ENCODE assay signal across 8 mouse cellular contexts in genomic region chr9:46013616-46014015, GRCm38 (mm10). TPM values are rescaled to one million over a fixed set of nuclear protein-coding genes. Genes with fewer than 3 reads are reported as not detected.
DNase-seq lines count a peak whose midpoint lies in the region; ATAC-seq and TF ChIP-seq lines count a peak whose summit lies in the region.

No protein-coding gene starts in this region.

- H3K36me3 ChIP-seq in hindbrain, embryonic 14.5 days (replicated peaks; ENCODE audit: control insufficient read depth, insufficient read depth): no peaks in the 10 kb centered on the region
- H3K36me3 ChIP-seq in midbrain, postnatal 0 days (ENCODE audit: insufficient read depth, low read length): no peaks in the 10 kb centered on the region

- H3K4me1 ChIP-seq in cortical plate, adult 2 months (ENCODE audit: control insufficient read depth, insufficient read depth, low read length): peaks cover 3% of the 10 kb centered on the region
- peaks cover 41% of the 10 kb centered on the region for H3K4me1 ChIP-seq in hindbrain, embryonic 14.5 days (replicated peaks; ENCODE audit: control insufficient read depth, insufficient read depth, low read length)
- peaks cover 6% of the 10 kb centered on the region for H3K4me1 ChIP-seq in midbrain, postnatal 0 days (ENCODE audit: insufficient read depth, low read length)

- H3K9me3 ChIP-seq in hindbrain, embryonic 14.5 days (ENCODE audit: control insufficient read depth, low read length): no peaks in the 10 kb centered on the region
- H3K9me3 ChIP-seq in midbrain, postnatal 0 days (ENCODE audit: low read length): no peaks in the 10 kb centered on the region

- no peak for TF ChIP-seq CTCF in layer of hippocampus, adult 2 months (conservative IDR thresholded peaks at IDR 0.05)
- no peak for TF ChIP-seq CTCF in cortical plate, adult 2 months (IDR thresholded peaks at IDR 0.05; ENCODE audit: extremely low read depth, insufficient read depth, low read length)
- no peak for TF ChIP-seq CTCF in midbrain, postnatal 0 days (IDR thresholded peaks at IDR 0.05)

- 1% methylated on average over 5 of the region's 5 CpGs for WGBS in hindbrain, embryonic 14.5 days
- 0% methylated on average over 5 of the region's 5 CpGs for WGBS in midbrain, postnatal 0 days

- peak overlapping the region; percentile 100 for H3K27ac ChIP-seq in layer of hippocampus, adult 2 months
- peak overlapping the region; percentile 80; the same call in 1 of the 2 replicates for H3K27ac ChIP-seq in cortical plate, adult 2 months (ENCODE audit: insufficient read depth, low read length)
- H3K27ac ChIP-seq in hindbrain, embryonic 14.5 days: peak overlapping the region; percentile 92
- peak overlapping the region; percentile 93 for H3K27ac ChIP-seq in midbrain, postnatal 0 days (ENCODE audit: low read depth, low read length)

- TF ChIP-seq POLR2A in cortical plate, adult 2 months (IDR thresholded peaks at IDR 0.05; ENCODE audit: extremely low read depth, insufficient read depth, low read length): no peak

- DNase-seq in layer of hippocampus, adult 2 months (ENCODE audit: low spot score in 2 of 2): no peak
- no peak for DNase-seq in layer of hippocampus, adult 8-10 months (ENCODE audit: low spot score in 2 of 2)
- DNase-seq in hindbrain, embryonic 14.5 days (ENCODE audit: low spot score): peak; percentile 31
- DNase-seq in midbrain, postnatal 0 days (ENCODE audit: low spot score): peak; percentile 31
- DNase-seq in right cerebral cortex, postnatal 10 days (ENCODE audit: low spot score in 2 of 2): no peak
- DNase-seq in gastrocnemius, postnatal 4 days (ENCODE audit: low spot score in 2 of 2): no peak

- H3K4me2 ChIP-seq in hindbrain, embryonic 14.5 days (replicated peaks): peak overlapping the region; percentile 62
- peak overlapping the region; percentile 90 for H3K4me2 ChIP-seq in midbrain, postnatal 0 days (ENCODE audit: low read depth, low read length, poor library complexity, severe bottlenecking)

- no peak for ATAC-seq in hindbrain, embryonic 14.5 days (ENCODE audit: low FRiP score)
- ATAC-seq in midbrain, postnatal 0 days (ENCODE audit: low FRiP score): no peak
- ATAC-seq in megakaryocyte progenitor cell, adult 5-6 weeks (replicated peaks; ENCODE audit: poor library complexity): no peak

- peak overlapping the region; percentile 97 for H3K4me3 ChIP-seq in layer of hippocampus, adult 2 months
- peak overlapping the region; percentile 89 for H3K4me3 ChIP-seq in cortical plate, adult 2 months (ENCODE audit: insufficient read depth, low read length)
- peak overlapping the region; percentile 95 for H3K4me3 ChIP-seq in hindbrain, embryonic 14.5 days (replicated peaks; ENCODE audit: low read length)
- H3K4me3 ChIP-seq in midbrain, postnatal 0 days (ENCODE audit: low read depth, low read length): peak overlapping the region; percentile 99

- no peaks in the 10 kb centered on the region for H3K27me3 ChIP-seq in hindbrain, embryonic 14.5 days (ENCODE audit: control insufficient read depth, insufficient read depth, low read length)
- no peaks in the 10 kb centered on the region for H3K27me3 ChIP-seq in midbrain, postnatal 0 days (ENCODE audit: insufficient read depth, low read length)

- H3K9ac ChIP-seq in hindbrain, embryonic 14.5 days: peak overlapping the region; percentile 98
- peak overlapping the region; percentile 97 for H3K9ac ChIP-seq in midbrain, postnatal 0 days (replicated peaks; ENCODE audit: low read length, poor library complexity, severe bottlenecking)

RNA-seq across cellular contexts. Expression of gene Sik3, which starts 1.0 kb away (rescaled TPM):
- 100 to 1,000 TPM; 133 to 141 TPM for total RNA-seq in layer of hippocampus, adult 2 months (2021)
- 100 to 1,000 TPM; 134 to 147 (median 140) TPM for total RNA-seq in layer of hippocampus, adult 8-10 months (2022)
- 46.5 and 47.0 TPM in 2 replicates for polyA plus RNA-seq in cortical plate, adult 2 months (2012; rRNA removed)
- polyA plus RNA-seq in hindbrain, embryonic 14.5 days (2014; fragmentation: Nextera tagmentation; extraction: Ambion mirVana): 10.9 and 11.0 TPM in 2 replicates
- total RNA-seq in midbrain, postnatal 0 days (2014; rRNA removed): 36.4 and 38.4 TPM in 2 replicates
- 11.2 and 12.5 TPM in 2 replicates for polyA plus RNA-seq in midbrain, postnatal 0 days (2015; fragmentation: Nextera tagmentation; extraction: Ambion mirVana)
- total RNA-seq in megakaryocyte progenitor cell, adult 5-6 weeks (2015): 24.3 and 26.8 TPM in 2 replicates
- total RNA-seq in megakaryocyte progenitor cell, adult 5-6 weeks (2017): 13.3 and 15.2 TPM in 2 replicates
- 10 to 100 TPM; 62.9 to 70.1 TPM for total RNA-seq in gastrocnemius, postnatal 4 days (2021)

RNA-seq across cellular contexts. Expression of gene Pafah1b2, which starts 1.1 kb away (rescaled TPM):
- 100 to 1,000 TPM; 215 to 228 TPM for total RNA-seq in layer of hippocampus, adult 2 months (2021)
- 100 to 1,000 TPM; 195 to 219 (median 207) TPM for total RNA-seq in layer of hippocampus, adult 8-10 months (2022)
- 90.3 and 92.6 TPM in 2 replicates for polyA plus RNA-seq in cortical plate, adult 2 months (2012; rRNA removed)
- 289 and 303 TPM in 2 replicates for polyA plus RNA-seq in hindbrain, embryonic 14.5 days (2014; fragmentation: Nextera tagmentation; extraction: Ambion mirVana)
- 237 and 357 TPM in 2 replicates for total RNA-seq in midbrain, postnatal 0 days (2014; rRNA removed)
- 241 and 249 TPM in 2 replicates for polyA plus RNA-seq in midbrain, postnatal 0 days (2015; fragmentation: Nextera tagmentation; extraction: Ambion mirVana)
- total RNA-seq in megakaryocyte progenitor cell, adult 5-6 weeks (2015): 50.8 and 60.9 TPM in 2 replicates
- 111 and 112 TPM in 2 replicates for total RNA-seq in megakaryocyte progenitor cell, adult 5-6 weeks (2017)
- 100 to 1,000 TPM; 104 to 110 TPM for total RNA-seq in gastrocnemius, postnatal 4 days (2021)

RNA-seq across cellular contexts. Expression of gene Sidt2, which starts 58.6 kb away (rescaled TPM):
- total RNA-seq in layer of hippocampus, adult 2 months (2021): 10 to 100 TPM; 78.3 to 80.8 TPM
- total RNA-seq in layer of hippocampus, adult 8-10 months (2022): 10 to 100 TPM; 67.6 to 81.0 (median 74.0) TPM
- 103 and 117 TPM in 2 replicates for polyA plus RNA-seq in cortical plate, adult 2 months (2012; rRNA removed)
- polyA plus RNA-seq in hindbrain, embryonic 14.5 days (2014; fragmentation: Nextera tagmentation; extraction: Ambion mirVana): 48.9 and 55.3 TPM in 2 replicates
- 107 and 115 TPM in 2 replicates for total RNA-seq in midbrain, postnatal 0 days (2014; rRNA removed)
- polyA plus RNA-seq in midbrain, postnatal 0 days (2015; fragmentation: Nextera tagmentation; extraction: Ambion mirVana): 46.7 and 50.8 TPM in 2 replicates
- 29.4 and 32.7 TPM in 2 replicates for total RNA-seq in megakaryocyte progenitor cell, adult 5-6 weeks (2015)
- 15.3 and 21.9 TPM in 2 replicates for total RNA-seq in megakaryocyte progenitor cell, adult 5-6 weeks (2017)
- 10 to 100 TPM; 61.5 to 65.5 TPM for total RNA-seq in gastrocnemius, postnatal 4 days (2021)

Comparison
In these comparisons a context has a peak if more than half of its experiments do, and no peak if none do; other contexts are left out.
1. DNase-seq: peak in hindbrain, embryonic 14.5 days (single experiment) and midbrain, postnatal 0 days (single experiment); none in layer of hippocampus, adult 2 months (0 of 2), layer of hippocampus, adult 8-10 months (0 of 2), right cerebral cortex, postnatal 10 days (0 of 2) and gastrocnemius, postnatal 4 days (0 of 2).
2. Peak in every context shown above with its lines, with median percentiles within 50 percentile points of each other: H3K27ac ChIP-seq and H3K4me3 ChIP-seq.